Mouse (Mus musculus) stomach, embryonic 14.5 days (tissue): ENCODE data around the gene Khdc4. TPM values are rescaled to one million over a fixed set of nuclear protein-coding genes. Genes with fewer than 3 reads are reported as not detected.

ENCODE experiments used
- ATAC-seq: fragments of 200-750 bp; cut with Nextera tagmentation; 2 replicates; pipeline ENCODE4 v1.8.0; 2017; ENCODE audit warnings: low read depth, moderate TSS enrichment; ENCODE audit not compliant: insufficient number of reproducible peaks, insufficient read depth, low FRiP score
- H3K27ac ChIP-seq: fragments of 300-500 bp; sonication (generic); 2 replicates; pipeline ENCODE4 v1.5.1; 2014; ENCODE audit warnings: mild to moderate bottlenecking, low read length, moderate library complexity, mixed read lengths
- H3K27me3 ChIP-seq: fragments of 300-500 bp; sonication (generic); 2 replicates; pipeline ENCODE4 v1.6.1; 2014; ENCODE audit warnings: low read length, control low read depth, mixed read lengths; ENCODE audit not compliant: control insufficient read depth, insufficient read depth
- H3K36me3 ChIP-seq: fragments of 300-500 bp; sonication (generic); 2 replicates; pipeline ENCODE4 v1.6.1; 2014; ENCODE audit warnings: mild to moderate bottlenecking, control low read depth, low read length, moderate library complexity, mixed read lengths; ENCODE audit not compliant: control insufficient read depth, insufficient read depth
- H3K4me1 ChIP-seq: fragments of 300-500 bp; sonication (generic); 2 replicates; pipeline ENCODE4 v1.6.1; 2014; ENCODE audit warnings: low read length, control low read depth, mixed read lengths; ENCODE audit not compliant: control insufficient read depth, insufficient read depth
- H3K4me2 ChIP-seq: fragments of 300-500 bp; sonication (generic); replicated peaks from 2 replicates; pipeline ENCODE4 v1.6.1; 2014; ENCODE audit warnings: low read depth, low read length, control low read depth
- H3K4me3 ChIP-seq: fragments of 300-500 bp; sonication (generic); 2 replicates; pipeline ENCODE4 v1.5.1; 2014; ENCODE audit warnings: low read depth, low read length, control low read depth
- H3K9ac ChIP-seq: fragments of 300-500 bp; sonication (generic); replicated peaks from 2 replicates; pipeline ENCODE4 v1.6.1; 2014; ENCODE audit warnings: low read depth, mild to moderate bottlenecking, control low read depth, low read length, moderate library complexity, mixed read lengths
- H3K9me3 ChIP-seq: fragments of 300-500 bp; sonication (generic); 2 replicates; pipeline ENCODE4 v1.6.1; 2016; ENCODE audit warnings: low read depth, low read length, control low read depth; ENCODE audit not compliant: control insufficient read depth
- WGBS: fragments of 180-500 bp; shearing (Covaris S2); extraction: QIAGEN DNeasy Blood & Tissue Kit; methylation state at CpG from one replicate; pipeline ENCODE4 v1.1.7; 2014; 5-methylcytosine and 5-hydroxymethylcytosine counted together
- polyA plus RNA-seq: library from polyadenylated mRNA; unstranded; fragments of >200 nt; fragmentation: Nextera tagmentation; extraction: Ambion mirVana; gene quantifications from 2 replicates; pipeline ENCODE4 v1.2.1, GENCODE M21; 2014

The Khdc4 gene
- polyA plus RNA-seq, 1 experiment from 2014 or later: 81.9 TPM

- Histone ChIP-seq H3K4me2 (no peak overlapping the region), H3K4me3 (no peak overlapping the region), H3K4me1 (no peaks in the 10 kb centered on the region), H3K27me3 (no peaks in the 10 kb centered on the region), H3K9me3 (no peaks in the 10 kb centered on the region), H3K9ac (no peak overlapping the region), H3K27ac (peak overlapping the region; percentile 44; the same call in 1 of the 2 replicates), H3K36me3 (no peaks in the 10 kb centered on the region)
- 40% methylated on average over 4 of the region's 4 CpGs for WGBS
- no peak for ATAC-seq
These were observed 70.7 kb downstream of the Khdc4 start for GRCm38 (mm10) chr3:88756276-88756675.

DNA sequence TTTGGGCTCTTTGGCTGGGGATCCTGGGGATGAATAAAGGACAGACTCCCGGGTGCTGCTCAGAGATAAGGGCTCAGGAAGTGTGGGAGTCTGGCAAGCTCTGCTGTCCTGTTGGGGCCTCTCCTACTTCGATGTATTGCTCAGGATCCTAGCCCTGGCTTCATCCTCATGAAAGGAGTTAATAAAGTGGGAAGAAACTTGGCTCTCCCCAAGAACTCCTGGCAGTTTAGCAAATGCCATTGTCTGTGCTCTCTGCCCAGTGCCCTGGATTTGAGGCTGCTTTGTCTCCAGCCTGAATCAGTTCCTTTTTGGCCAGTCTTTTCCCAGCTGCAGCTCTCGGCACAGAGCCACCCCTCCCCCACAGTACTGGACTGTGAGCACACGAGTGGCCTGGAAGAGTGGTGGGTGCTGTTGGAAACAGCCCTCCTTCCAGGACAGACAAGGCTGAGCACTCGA is 72.5 kb downstream of the Khdc4 start:
- Histone ChIP-seq H3K4me3 (no peak overlapping the region), H3K4me2 (no peak overlapping the region), H3K4me1 (no peaks in the 10 kb centered on the region), H3K9me3 (no peaks in the 10 kb centered on the region), H3K27me3 (no peaks in the 10 kb centered on the region), H3K9ac (no peak overlapping the region), H3K36me3 (no peaks in the 10 kb centered on the region), H3K27ac (peak overlapping the region; percentile 62)
- 17% methylated on average over 5 of the region's 5 CpGs for WGBS
- peak; percentile 82; the same call in 1 of the 2 replicates for ATAC-seq

DNA sequence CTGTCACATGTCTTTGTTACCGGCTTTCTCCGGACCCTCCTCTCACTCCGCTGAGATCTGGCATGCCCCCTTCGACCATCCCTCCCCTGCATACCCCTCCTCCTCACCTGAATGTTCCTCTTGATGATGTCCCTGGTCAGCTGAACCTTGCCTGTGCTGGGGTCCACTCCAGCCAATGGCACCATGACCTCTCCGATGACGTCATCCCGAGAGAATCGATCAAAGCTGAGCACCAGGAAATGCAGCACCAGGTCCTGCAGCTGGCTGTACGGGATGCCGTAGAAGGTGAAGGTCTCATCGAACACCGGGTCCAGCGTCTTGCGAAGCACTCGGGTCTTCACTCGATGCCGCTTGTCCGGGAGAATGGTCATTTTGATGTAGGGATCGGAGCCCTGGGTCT is 76.0 kb downstream of the Khdc4 start:
- no peak overlapping the region for H3K4me3 ChIP-seq
- no peaks in the 10 kb centered on the region for H3K4me1 ChIP-seq
- no peak overlapping the region for H3K27ac ChIP-seq
- ATAC-seq: no peak
- no peaks in the 10 kb centered on the region for H3K36me3 ChIP-seq
- no peaks in the 10 kb centered on the region for H3K27me3 ChIP-seq
- H3K9me3 ChIP-seq: no peaks in the 10 kb centered on the region
- H3K9ac ChIP-seq: no peak overlapping the region
- 92% methylated on average over 19 of the region's 19 CpGs for WGBS
- H3K4me2 ChIP-seq: no peak overlapping the region

DNA sequence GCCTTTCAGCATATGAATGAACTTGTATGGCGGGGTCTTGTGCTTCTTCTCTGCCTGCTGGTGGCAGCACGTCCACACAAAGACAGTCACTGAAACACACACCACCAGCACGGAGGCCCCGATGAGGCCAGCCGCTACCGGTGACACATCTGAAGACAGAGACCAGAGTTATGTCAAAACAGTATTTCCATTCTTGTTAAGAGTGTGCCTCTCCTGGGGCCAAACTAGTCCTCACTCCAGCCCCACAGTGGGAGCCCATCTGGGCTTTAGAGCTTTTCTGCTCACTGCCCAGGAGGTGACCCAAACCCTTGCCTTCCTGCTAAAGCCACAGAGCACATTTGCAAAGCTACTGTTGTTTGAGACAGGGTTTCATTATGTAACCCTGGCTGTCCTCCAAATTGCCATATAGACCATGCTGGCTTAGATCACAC is 76.8 kb downstream of the Khdc4 start:
- no peak for ATAC-seq
- H3K4me1 ChIP-seq: no peaks in the 10 kb centered on the region

More for the DNA sequence above, 76.8 kb downstream of the Khdc4 start:
- Histone ChIP-seq H3K27ac (no peak overlapping the region), H3K9ac (no peak overlapping the region), H3K27me3 (no peaks in the 10 kb centered on the region), H3K4me3 (no peak overlapping the region), H3K36me3 (no peaks in the 10 kb centered on the region), H3K4me2 (no peak overlapping the region), H3K9me3 (no peaks in the 10 kb centered on the region)
- 62% methylated on average over 6 of the region's 6 CpGs for WGBS

Other genes with a start within 250 kb of the Khdc4 start
- 8.9 and 11.8 TPM in 2 replicates for gene Sema4a, start 224.6 kb upstream of the Khdc4 start, polyA plus RNA-seq
- gene Lmna, start 175.8 kb upstream of the Khdc4 start, polyA plus RNA-seq: 128 and 148 TPM in 2 replicates
- gene Mex3a, start 153.4 kb upstream of the Khdc4 start, polyA plus RNA-seq: 25.2 and 26.3 TPM in 2 replicates
- gene Rab25, start 137.5 kb upstream of the Khdc4 start, polyA plus RNA-seq: 57.0 and 67.9 TPM in 2 replicates
- 84.8 and 88.5 TPM in 2 replicates for gene Lamtor2, start 132.7 kb upstream of the Khdc4 start, polyA plus RNA-seq
- gene Ubqln4, start 132.0 kb upstream of the Khdc4 start, polyA plus RNA-seq: 48.4 TPM in 2 replicates
- 295 and 301 TPM in 2 replicates for gene Ssr2, start 109.9 kb upstream of the Khdc4 start, polyA plus RNA-seq
- 108 and 119 TPM in 2 replicates for gene Arhgef2, start 79.8 kb upstream of the Khdc4 start, polyA plus RNA-seq
- not detected in 2 replicates for gene Rxfp4, start 32.7 kb upstream of the Khdc4 start, polyA plus RNA-seq
- gene Rit1, start 31.0 kb downstream of the Khdc4 start, polyA plus RNA-seq: 63.4 and 73.9 TPM in 2 replicates
- 27.7 and 29.3 TPM in 2 replicates for gene Syt11, start 89.4 kb downstream of the Khdc4 start, polyA plus RNA-seq
- 12.6 and 15.7 TPM in 2 replicates for gene Gon4l, start 149.4 kb downstream of the Khdc4 start, polyA plus RNA-seq
- 40.5 and 43.5 TPM in 2 replicates for gene Msto1, start 228.2 kb downstream of the Khdc4 start, polyA plus RNA-seq